Mouse (Mus musculus) heart, embryonic 14.5 days (tissue): ENCODE data around the gene Sbds. TPM values are rescaled to one million over a fixed set of nuclear protein-coding genes. Genes with fewer than 3 reads are reported as not detected.

Source experiments
- ATAC-seq: fragments of 200-750 bp; cut with Nextera tagmentation; 2 replicates; pipeline ENCODE4 v1.8.0; 2017; ENCODE audit warnings: low read depth, moderate TSS enrichment; ENCODE audit not compliant: insufficient number of reproducible peaks, insufficient read depth, low FRiP score
- H3K27ac ChIP-seq, 2 experiments: fragments of 200-500 bp in 1 of 2; fragments of 300-500 bp in 1 of 2; sonication (generic) in 1 of 2; replicated peaks in 1 of 2; 2 replicates each; pipeline ENCODE4 v1.5.1; 2012 to 2014; ENCODE audit warnings: low read depth in 2 of 2, low read length in 2 of 2, control low read depth in 1 of 2, mild to moderate bottlenecking in 1 of 2, mixed read lengths in 1 of 2; ENCODE audit not compliant: control insufficient read depth in 1 of 2, insufficient read depth in 1 of 2
- H3K27me3 ChIP-seq: fragments of 300-500 bp; sonication (generic); 2 replicates; pipeline ENCODE4 v1.6.1; 2014; ENCODE audit warnings: mild to moderate bottlenecking, low read length, control low read depth; ENCODE audit not compliant: control insufficient read depth, insufficient read depth
- H3K36me3 ChIP-seq: fragments of 300-500 bp; sonication (generic); 2 replicates; pipeline ENCODE4 v1.6.1; 2014; ENCODE audit warnings: mild to moderate bottlenecking, control low read depth, low read length, mixed read lengths; ENCODE audit not compliant: control insufficient read depth, insufficient read depth
- H3K4me1 ChIP-seq, 2 experiments: fragments of 200-500 bp in 1 of 2; fragments of 300-500 bp in 1 of 2; sonication (generic) in 1 of 2; 2 replicates each; pipeline ENCODE4 v1.6.1; 2012 to 2014; ENCODE audit warnings: low read length in 2 of 2, control low read depth in 1 of 2, mixed read lengths in 1 of 2; ENCODE audit not compliant: control insufficient read depth in 2 of 2, insufficient read depth in 2 of 2
- H3K4me2 ChIP-seq: fragments of 300-500 bp; sonication (generic); 2 replicates; pipeline ENCODE4 v1.6.1; 2014; ENCODE audit warnings: mild to moderate bottlenecking, low read length
- H3K4me3 ChIP-seq, 2 experiments: fragments of 200-500 bp in 1 of 2; fragments of 300-500 bp in 1 of 2; sonication (generic) in 1 of 2; 2 replicates each; pipeline ENCODE4 v1.5.1; 2012 to 2014; ENCODE audit warnings: low read length in 2 of 2, mild to moderate bottlenecking in 2 of 2, control low read depth in 1 of 2, low read depth in 1 of 2, moderate library complexity in 1 of 2; ENCODE audit not compliant: control insufficient read depth in 1 of 2, insufficient read depth in 1 of 2
- H3K9ac ChIP-seq: fragments of 300-500 bp; sonication (generic); 2 replicates; pipeline ENCODE4 v1.6.1; 2014; ENCODE audit warnings: mild to moderate bottlenecking, low read length
- H3K9me3 ChIP-seq: fragments of 300-500 bp; sonication (generic); 2 replicates; pipeline ENCODE4 v1.6.1; 2016; ENCODE audit warnings: low read length, control low read depth; ENCODE audit not compliant: control insufficient read depth
- WGBS: fragments of 180-500 bp; shearing (Covaris S2); extraction: QIAGEN DNeasy Blood & Tissue Kit; methylation state at CpG from one replicate; pipeline ENCODE4 v1.1.7; 2014; 5-methylcytosine and 5-hydroxymethylcytosine counted together
- polyA plus RNA-seq: library from polyadenylated mRNA; unstranded; fragments of >200 nt; fragmentation: Nextera tagmentation; extraction: Ambion mirVana; gene quantifications from 2 replicates; pipeline ENCODE4 v1.2.1, GENCODE M21; 2014

Gene Sbds
- 48.2 and 52.4 TPM in 2 replicates for polyA plus RNA-seq

DNA sequence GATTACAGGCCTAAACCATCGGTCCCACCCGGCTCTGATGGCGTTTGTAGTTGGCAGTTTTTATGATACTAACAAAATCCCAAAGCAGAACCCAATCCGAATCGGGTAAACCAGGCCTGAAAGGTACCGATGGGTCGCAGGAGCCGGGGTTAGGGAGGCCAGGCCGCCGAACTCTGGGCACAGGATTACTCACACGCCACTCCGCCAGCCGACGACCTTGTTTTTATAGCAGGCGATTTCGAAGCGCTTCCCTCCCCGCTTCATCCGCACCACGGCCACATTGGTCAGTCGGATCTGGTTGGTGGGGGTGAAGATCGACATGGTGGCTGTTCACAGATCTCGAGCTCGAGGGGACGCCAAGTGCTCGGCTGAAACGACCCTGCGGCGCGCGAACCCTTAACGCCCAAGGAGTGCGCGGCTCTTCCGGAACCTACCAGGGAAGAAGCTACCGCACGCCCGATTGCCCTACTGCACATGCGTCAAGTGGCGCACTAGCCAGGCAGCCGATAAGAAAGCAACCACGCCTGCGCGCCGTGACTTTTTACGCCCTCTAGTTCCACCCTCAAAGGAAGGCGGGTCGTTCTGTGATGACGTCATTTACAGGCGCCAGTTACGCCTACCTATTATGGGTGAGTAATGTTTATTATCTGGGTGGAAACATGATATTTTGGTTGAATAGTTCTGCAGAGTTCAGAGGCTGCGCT, at the start of gene Sbds, which contains the start of gene Tyw1:
Gene Sbds, minus strand, starts transcription at position 514 of the 704 bp plus-strand sequence.
Gene Tyw1, plus strand, starts transcription at position 603 of the 704 bp plus-strand sequence.
- Histone ChIP-seq H3K27me3 (no peaks in the 10 kb centered on the region), H3K9me3 (no peaks in the 10 kb centered on the region), H3K36me3 (peaks cover 37% of the 10 kb centered on the region), H3K4me2 (peak within 1 kb of the TSS; percentile 77), H3K4me3 (peak within 1 kb of the TSS; percentile 76 to 100), H3K9ac (peak within 1 kb of the TSS; percentile 91), H3K4me1 (peaks cover 0 to 15% of the 10 kb centered on the region in 2 experiments; a peak in 2 of 4 replicates), H3K27ac (peak within 1 kb of the TSS; percentile 91 to 99)
- ATAC-seq, result peak; percentile 90
- under 1% methylated on average over 52 of the region's 52 CpGs for whole genome bisulfite sequencing

- WGBS, result 93% methylated on average over 6 of the region's 6 CpGs
- Histone ChIP-seq H3K4me3 (no peak overlapping the region), H3K9me3 (no peaks in the 10 kb centered on the region), H3K27ac (no peak overlapping the region), H3K36me3 (peaks cover 47% of the 10 kb centered on the region), H3K9ac (no peak overlapping the region), H3K4me2 (no peak overlapping the region), H3K27me3 (no peaks in the 10 kb centered on the region), H3K4me1 (no peaks in the 10 kb centered on the region)
- ATAC-seq, result no peak
Measured at GRCm38 (mm10) chr5:130303611-130304010, 48.3 kb upstream of the Sbds start.

GRCm38 (mm10) chr5:130299526-130299925, 44.2 kb upstream of the Sbds start:
- H3K4me1 ChIP-seq, result no peaks in the 10 kb centered on the region
- H3K36me3 ChIP-seq, result peaks cover 62% of the 10 kb centered on the region
- no peaks in the 10 kb centered on the region for H3K27me3 ChIP-seq
- no peak overlapping the region for H3K27ac ChIP-seq
- H3K9me3 ChIP-seq, result no peaks in the 10 kb centered on the region
- WGBS, result 92% methylated on average over 8 of the region's 8 CpGs
- no peak for ATAC-seq
- H3K9ac ChIP-seq, result no peak overlapping the region
- no peak overlapping the region for H3K4me2 ChIP-seq
- no peak overlapping the region for H3K4me3 ChIP-seq

DNA sequence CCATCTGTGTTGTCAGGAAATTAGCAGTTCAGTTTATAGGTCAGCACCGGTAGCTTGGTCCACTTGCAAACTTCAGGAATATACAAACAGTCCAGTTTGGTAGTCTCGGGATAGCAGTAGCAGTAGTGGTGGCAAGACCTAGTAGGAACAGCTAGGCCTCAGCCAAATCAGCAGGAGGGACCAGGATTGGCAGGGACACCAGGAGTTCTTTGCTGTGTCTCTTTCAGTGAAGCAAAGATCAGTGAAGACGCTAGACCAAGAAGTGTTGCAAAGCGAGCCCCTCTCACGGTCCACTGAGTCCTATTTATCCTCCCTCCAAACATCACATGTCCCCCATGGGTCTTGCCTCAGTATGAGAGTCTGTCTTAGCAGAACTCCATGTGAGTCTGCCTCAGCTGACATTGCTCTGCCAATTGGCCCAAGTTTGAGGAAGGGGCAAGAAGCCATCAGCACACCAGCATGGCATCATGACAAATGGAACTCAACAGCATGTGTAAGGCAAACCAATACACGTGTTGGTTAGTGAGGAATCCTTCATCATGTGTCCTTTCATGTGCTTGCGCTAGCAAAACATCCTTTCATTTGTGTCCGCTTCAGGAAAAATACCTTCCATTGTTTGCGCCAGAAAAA, 43.6 kb upstream of the Sbds start:
- WGBS, result 94% methylated on average over 9 of the region's 9 CpGs
- H3K27ac ChIP-seq, result no peak overlapping the region
- H3K27me3 ChIP-seq, result no peaks in the 10 kb centered on the region
- H3K36me3 ChIP-seq, result peaks cover 60% of the 10 kb centered on the region
- ATAC-seq, result no peak
- no peak overlapping the region for H3K4me3 ChIP-seq
- no peaks in the 10 kb centered on the region for H3K4me1 ChIP-seq
- H3K4me2 ChIP-seq, result no peak overlapping the region
- no peak overlapping the region for H3K9ac ChIP-seq
- H3K9me3 ChIP-seq, result no peaks in the 10 kb centered on the region

- ATAC-seq, result no peak
- no peaks in the 10 kb centered on the region for H3K9me3 ChIP-seq
- no peaks in the 10 kb centered on the region for H3K27me3 ChIP-seq
- H3K27ac ChIP-seq, result no peak overlapping the region
- H3K36me3 ChIP-seq, result peaks cover 66% of the 10 kb centered on the region
- H3K4me1 ChIP-seq, result no peaks in the 10 kb centered on the region
- 82% methylated on average over 5 of the region's 5 CpGs for WGBS
- no peak overlapping the region for H3K4me2 ChIP-seq
- H3K9ac ChIP-seq, result no peak overlapping the region
- no peak overlapping the region for H3K4me3 ChIP-seq
Measured at GRCm38 (mm10) chr5:130296071-130296470, 40.7 kb upstream of the Sbds start.

GRCm38 (mm10) chr5:130294598-130294997, 39.3 kb upstream of the Sbds start:
- WGBS, result 85% methylated on average over 6 of the region's 6 CpGs
- no peak overlapping the region for H3K4me3 ChIP-seq
- H3K36me3 ChIP-seq, result peaks cover 60% of the 10 kb centered on the region
- ATAC-seq, result no peak
- no peaks in the 10 kb centered on the region for H3K4me1 ChIP-seq
- H3K27ac ChIP-seq, result no peak overlapping the region
- H3K9me3 ChIP-seq, result no peaks in the 10 kb centered on the region
- no peak overlapping the region for H3K9ac ChIP-seq
- no peak overlapping the region for H3K4me2 ChIP-seq
- H3K27me3 ChIP-seq, result no peaks in the 10 kb centered on the region

GRCm38 (mm10) chr5:130293941-130294340, 38.6 kb upstream of the Sbds start:
- Histone ChIP-seq H3K4me1 (no peaks in the 10 kb centered on the region), H3K27me3 (no peaks in the 10 kb centered on the region), H3K4me2 (no peak overlapping the region), H3K27ac (no peak overlapping the region), H3K9me3 (no peaks in the 10 kb centered on the region), H3K36me3 (peaks cover 61% of the 10 kb centered on the region), H3K4me3 (no peak overlapping the region), H3K9ac (no peak overlapping the region)
- no peak for ATAC-seq
- 89% methylated on average over 5 of the region's 5 CpGs for WGBS
